Mouse (Mus musculus) MEL (cell line): ENCODE data around the gene Ncstn. TPM values are rescaled to one million over a fixed set of nuclear protein-coding genes. Genes with fewer than 3 reads are reported as not detected.

Experiments
- DNase-seq: peaks from one replicate; pipeline ENCODE4 v3.0.0; 2011; ENCODE audit warnings: low read depth, low spot score
- H3K27ac ChIP-seq: 2 replicates; pipeline ENCODE4 v1.5.1; 2012; ENCODE audit warnings: low read depth, mild to moderate bottlenecking, control low read depth, low read length, moderate library complexity; ENCODE audit not compliant: control insufficient read depth
- H3K27me3 ChIP-seq, 2 experiments: fragments of 150-350 bp in 1 of 2; sonication (generic) in 1 of 2; 2 replicates each; pipeline ENCODE4 v1.6.1; 2012; ENCODE audit warnings: low read length in 2 of 2, mild to moderate bottlenecking in 2 of 2, improper control_type of control experiment in 1 of 2, moderate library complexity in 1 of 2; ENCODE audit not compliant: insufficient read depth in 2 of 2, control insufficient read depth in 1 of 2
- H3K36me3 ChIP-seq, 2 experiments: 2 replicates each; pipeline ENCODE4 v1.6.1; 2012 to 2014; ENCODE audit warnings: low read length in 2 of 2, improper control_type of control experiment in 1 of 2, inconsistent platforms in 1 of 2, mild to moderate bottlenecking in 1 of 2; ENCODE audit not compliant: insufficient read depth in 2 of 2, control insufficient read depth in 1 of 2
- H3K4me1 ChIP-seq, 2 experiments: fragments of 150-350 bp in 1 of 2; sonication (generic) in 1 of 2; 2 replicates each; pipeline ENCODE4 v1.6.1; 2012; ENCODE audit warnings: low read length in 2 of 2, improper control_type of control experiment in 1 of 2, mild to moderate bottlenecking in 1 of 2; ENCODE audit not compliant: insufficient read depth in 2 of 2, control insufficient read depth in 1 of 2
- H3K4me3 ChIP-seq, 2 experiments: fragments of 150-350 bp in 1 of 2; sonication (generic) in 1 of 2; 2 replicates each; pipeline ENCODE4 v1.5.1; 2012; ENCODE audit warnings: low read depth in 2 of 2, low read length in 2 of 2, mild to moderate bottlenecking in 2 of 2, moderate library complexity in 2 of 2, control low read depth in 1 of 2, improper control_type of control experiment in 1 of 2; ENCODE audit not compliant: control insufficient read depth in 1 of 2, insufficient read depth in 1 of 2
- H3K79me2 ChIP-seq: 2 replicates; pipeline ENCODE4 v1.6.1; 2012; ENCODE audit warnings: mild to moderate bottlenecking, low read length, moderate library complexity; ENCODE audit not compliant: control insufficient read depth, poor library complexity, insufficient read depth
- H3K9ac ChIP-seq: 2 replicates; pipeline ENCODE4 v1.6.1; 2012; ENCODE audit warnings: low read depth, mild to moderate bottlenecking, control low read depth, low read length, moderate library complexity; ENCODE audit not compliant: control insufficient read depth, poor library complexity, severe bottlenecking
- H3K9me3 ChIP-seq: fragments of 150-350 bp; sonication (generic); replicated peaks from 2 replicates; pipeline ENCODE4 v1.6.1; 2012; ENCODE audit warnings: mild to moderate bottlenecking, low read length, improper control_type of control experiment, moderate library complexity; ENCODE audit not compliant: insufficient read depth
- CHD1 ChIP-seq: IDR thresholded peaks from 2 replicates; pipeline ENCODE4 v1.6.1; 2012; ENCODE audit warnings: low read depth, mild to moderate bottlenecking, inconsistent platforms, low read length, improper control_type of control experiment
- CHD2 ChIP-seq: IDR thresholded peaks from 2 replicates; pipeline ENCODE4 v1.6.1; 2011; ENCODE audit warnings: low read length, improper control_type of control experiment
- CTCF ChIP-seq, 3 experiments: IDR thresholded peaks in 2 of 3; conservative IDR thresholded peaks in 1 of 3; 2 replicates each; pipeline ENCODE4 v1.5.1; 2011 to 2012; ENCODE audit warnings: low read length in 3 of 3, low read depth in 2 of 3, mild to moderate bottlenecking in 2 of 3, improper control_type of control experiment in 1 of 3, inconsistent platforms in 1 of 3, mixed read lengths in 1 of 3, moderate library complexity in 1 of 3; ENCODE audit not compliant: control insufficient read depth in 1 of 3, insufficient read depth in 1 of 3, poor library complexity in 1 of 3, severe bottlenecking in 1 of 3
- E2F4 ChIP-seq: IDR thresholded peaks from 2 replicates; pipeline ENCODE4 v1.6.1; 2011; ENCODE audit warnings: low read depth, low read length, improper control_type of control experiment, borderline replicate concordance
- ETS1 ChIP-seq: IDR thresholded peaks from 2 replicates; pipeline ENCODE4 v1.6.1; 2012; ENCODE audit warnings: low read depth, mild to moderate bottlenecking, inconsistent platforms, low read length, improper control_type of control experiment, moderate library complexity
- GABPA ChIP-seq: IDR thresholded peaks from 2 replicates; pipeline ENCODE4 v1.6.1; 2012; ENCODE audit warnings: low read depth, mild to moderate bottlenecking, inconsistent platforms, low read length, improper control_type of control experiment, moderate library complexity
- GATA1 ChIP-seq: IDR thresholded peaks from 2 replicates; pipeline ENCODE4 v1.6.1; 2011; ENCODE audit warnings: low read depth, low read length, improper control_type of control experiment
- JUND ChIP-seq: IDR thresholded peaks from 2 replicates; pipeline ENCODE4 v1.6.1; 2011; ENCODE audit warnings: low read depth, mild to moderate bottlenecking, improper control_type of control experiment, low read length
- MAFK ChIP-seq: IDR thresholded peaks from 2 replicates; pipeline ENCODE4 v1.6.1; 2011; ENCODE audit warnings: low read depth, mild to moderate bottlenecking, low read length, improper control_type of control experiment, borderline replicate concordance
- MAZ ChIP-seq: IDR thresholded peaks from 2 replicates; pipeline ENCODE4 v1.6.1; 2012; ENCODE audit warnings: low read depth, mild to moderate bottlenecking, inconsistent platforms, low read length, improper control_type of control experiment
- NRF1 ChIP-seq: IDR thresholded peaks from 2 replicates; pipeline ENCODE4 v1.6.1; 2014; ENCODE audit warnings: low read depth, mild to moderate bottlenecking, inconsistent platforms, low read length, improper control_type of control experiment, moderate library complexity; ENCODE audit not compliant: poor library complexity, insufficient read depth, severe bottlenecking
- POLR2AphosphoS5 ChIP-seq: IDR thresholded peaks from 2 replicates; pipeline ENCODE4 v1.6.1; 2012; ENCODE audit warnings: low read depth, borderline replicate concordance, mild to moderate bottlenecking, inconsistent platforms, low read length, moderate library complexity, mixed read lengths
- RCOR1 ChIP-seq: IDR thresholded peaks from 2 replicates; pipeline ENCODE4 v1.6.1; 2012; ENCODE audit warnings: low read depth, mild to moderate bottlenecking, inconsistent platforms, low read length, improper control_type of control experiment
- SIN3A ChIP-seq: IDR thresholded peaks from 2 replicates; pipeline ENCODE4 v1.6.1; 2012; ENCODE audit warnings: low read length, improper control_type of control experiment, inconsistent platforms
- SMC3 ChIP-seq: IDR thresholded peaks from 2 replicates; pipeline ENCODE4 v1.6.1; 2011; ENCODE audit warnings: low read depth, low read length, improper control_type of control experiment
- TBP ChIP-seq: IDR thresholded peaks from 2 replicates; pipeline ENCODE4 v1.8.0; 2011; ENCODE audit warnings: low read depth, low read length, improper control_type of control experiment
- TCF12 ChIP-seq: IDR thresholded peaks from 2 replicates; pipeline ENCODE4 v1.6.1; 2014; ENCODE audit warnings: low read depth, mild to moderate bottlenecking, inconsistent platforms, low read length, improper control_type of control experiment, moderate library complexity
- UBTF ChIP-seq: IDR thresholded peaks from 2 replicates; pipeline ENCODE4 v1.6.1; 2012; ENCODE audit warnings: low read depth, mild to moderate bottlenecking, inconsistent platforms, low read length, improper control_type of control experiment, moderate library complexity, borderline replicate concordance; ENCODE audit not compliant: insufficient read depth
- USF2 ChIP-seq, 2 experiments: IDR thresholded peaks; 2 replicates each; pipeline ENCODE4 v1.6.1; 2011 to 2012; ENCODE audit warnings: improper control_type of control experiment in 2 of 2, low read length in 2 of 2, borderline replicate concordance in 1 of 2, inconsistent platforms in 1 of 2, low read depth in 1 of 2, mild to moderate bottlenecking in 1 of 2; ENCODE audit not compliant: insufficient read depth in 1 of 2
- ZNF384 ChIP-seq: IDR thresholded peaks from 2 replicates; pipeline ENCODE4 v1.6.1; 2012; ENCODE audit warnings: low read depth, mild to moderate bottlenecking, inconsistent platforms, low read length, improper control_type of control experiment
- polyA plus RNA-seq, 2 experiments: library from polyadenylated mRNA; stranded (reverse) in 1 of 2; unstranded in 1 of 2; fragments of >175 nt in 1 of 2; fragments of >200 nt in 1 of 2; gene quantifications; 2 replicates each; pipeline versions ENCODE4 v1.2.1 to v1.2.4; 2012; ENCODE audit warnings: low replicate concordance in 2 of 2, low read depth in 1 of 2; ENCODE audit not compliant: insufficient read length in 2 of 2, insufficient read depth in 1 of 2, missing spikeins in 1 of 2
- total RNA-seq: library from RNA; depleted of rRNA; stranded (reverse); fragments of 300-350 nt; gene quantifications from 2 replicates; pipeline ENCODE4 v1.2.3, GENCODE M21; 2012

The Ncstn gene
- total and polyA plus RNA-seq, 3 experiments: 9.9 to 38.5 TPM; not detected in 1

DNA sequence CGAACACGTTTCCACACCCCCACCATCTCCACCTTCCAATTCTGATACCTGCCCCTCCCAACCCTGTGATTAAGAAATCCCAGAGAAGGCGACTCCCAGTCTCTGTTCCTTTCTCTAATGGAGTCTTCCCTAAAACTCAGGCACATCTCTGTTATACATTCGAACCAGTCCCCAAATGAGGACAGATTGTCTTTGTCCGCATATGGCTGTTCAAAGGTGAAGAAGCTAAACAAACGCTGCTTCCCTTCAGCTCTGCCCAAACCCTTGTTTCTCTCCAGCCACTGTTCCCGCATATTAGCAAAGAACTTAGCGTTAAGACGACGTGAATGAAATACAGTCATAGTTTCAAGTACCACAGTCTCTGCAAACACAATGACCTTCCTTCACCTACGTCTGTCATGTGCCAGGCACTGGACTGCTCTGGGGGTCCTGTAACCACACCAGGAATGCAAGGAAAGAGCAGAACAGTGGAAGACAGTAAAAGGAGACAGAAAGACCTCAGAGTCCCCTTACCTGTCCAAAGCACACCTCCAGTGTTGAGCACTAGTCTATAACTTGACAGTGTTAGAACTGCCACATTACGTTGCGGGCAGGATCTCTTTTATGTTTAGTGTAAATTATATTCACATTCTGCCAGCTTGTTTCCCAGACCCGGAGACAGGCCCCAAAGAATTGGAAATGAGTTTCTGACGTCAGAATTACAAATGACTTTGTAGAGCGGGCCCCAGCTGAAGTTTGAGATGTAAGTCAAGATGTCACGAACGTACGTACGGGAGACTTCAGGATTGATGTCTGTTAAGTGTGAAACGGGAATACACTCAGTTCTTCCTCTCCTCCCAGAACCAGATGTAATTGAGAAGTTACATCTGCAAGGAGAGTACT lies 54.0 kb downstream of the Ncstn start, which contains the start of gene Vangl2:
Gene Vangl2, minus strand, starts transcription at position 51 of the 882 bp plus-strand sequence.
- Histone ChIP-seq H3K27me3 (peaks cover 3 to 10% of the 10 kb centered on the region in 2 experiments; a peak in 3 of 4 replicates), H3K9me3 (no peaks in the 10 kb centered on the region), H3K4me3 (peak within 1 kb of the TSS; percentile 41 to 73), H3K79me2 (no peaks in the 10 kb centered on the region), H3K27ac (no peak within 1 kb of the TSS), H3K4me1 (peaks cover 0 to 7% of the 10 kb centered on the region in 2 experiments; a peak in 2 of 4 replicates), H3K36me3 (peaks cover 0 to 2% of the 10 kb centered on the region in 2 experiments; a peak in 1 of 4 replicates), H3K9ac (peak within 1 kb of the TSS; percentile 66)
- DNase-seq: no peak
- TF ChIP-seq ZNF384: no peak
- TF ChIP-seq UBTF: no peak
- TF ChIP-seq SIN3A: no peak
- no peak for TF ChIP-seq RCOR1
- TF ChIP-seq MAZ: no peak
- no peak for TF ChIP-seq ETS1
- no peak for TF ChIP-seq TCF12
- no peak for TF ChIP-seq CHD1
- no peak for TF ChIP-seq MAFK
- no peak for TF ChIP-seq JUND
- TF ChIP-seq E2F4: no peak
- no peak for TF ChIP-seq GABPA
- TF ChIP-seq CHD2: no peak
- TF ChIP-seq TBP: no peak
- TF ChIP-seq SMC3: no peak
- no peak for TF ChIP-seq USF2 (IDR thresholded peaks at IDR 0.05; ENCODE audit: borderline replicate concordance in 1 of 2, insufficient read depth in 1 of 2, low read depth in 1 of 2, low read length in 2 of 2)

DNA sequence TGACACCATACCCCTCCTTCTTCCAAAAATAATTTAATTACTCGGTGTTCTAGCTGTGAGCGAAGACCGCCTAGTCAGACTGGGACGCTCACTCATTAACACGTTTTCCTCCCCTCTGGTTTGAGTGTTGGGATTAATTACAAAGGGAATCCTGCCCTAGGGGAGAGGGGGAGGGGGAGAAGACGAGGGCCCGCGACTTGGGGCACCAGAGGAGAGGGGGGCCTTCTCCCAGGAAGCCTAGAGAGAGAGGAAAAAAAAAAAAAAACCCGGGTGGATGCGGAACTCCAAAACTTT lies 54.8 kb downstream of the Ncstn start:
- H3K36me3 ChIP-seq: peaks cover 0 to 2% of the 10 kb centered on the region in 2 experiments; a peak in 1 of 4 replicates
- TF ChIP-seq GATA1 (no peak), MAZ (no peak), MAFK (no peak), POLR2AphosphoS5 (no peak), SIN3A (no peak), NRF1 (no peak), TCF12 (no peak), JUND (no peak), CTCF (IDR thresholded peaks at IDR 0.05 in 2 of 3, conservative IDR thresholded peaks at IDR 0.05 in 1 of 3; ENCODE audit: control insufficient read depth in 1 of 3, insufficient read depth in 1 of 3, low read depth in 2 of 3, low read length in 3 of 3, poor library complexity in 1 of 3, severe bottlenecking in 1 of 3) (no peak)
- H3K9me3 ChIP-seq: no peaks in the 10 kb centered on the region
- no peak overlapping the region for H3K27ac ChIP-seq
- H3K4me3 ChIP-seq: peak overlapping the region in 1 of 2 experiments; percentile 41; a peak in 2 of 4 replicates
- peak overlapping the region; percentile 66; the same call in 1 of the 2 replicates for H3K9ac ChIP-seq
- H3K4me1 ChIP-seq: peaks cover 0 to 7% of the 10 kb centered on the region in 2 experiments; a peak in 2 of 4 replicates
- peaks cover 2 to 6% of the 10 kb centered on the region in 2 experiments; a peak in 2 of 4 replicates for H3K27me3 ChIP-seq
- no peaks in the 10 kb centered on the region for H3K79me2 ChIP-seq
- no peak for DNase-seq
